Mouse (Mus musculus) A20 (cell line): ENCODE measurements at regions not wholly inside any gene's neighbourhood (a gene's known extent, or its start where the extent isn't known, plus 50 kb on each side); places are given as distances from the start of the nearest gene placed in this dataset.

ENCODE experiments used
- DNase-seq: peaks from one replicate; pipeline ENCODE4 v3.0.0-alpha.2; 2011; ENCODE audit warnings: low read depth, low spot score

GRCm38 (mm10) chr5:100246709-100247108 lies 87.1 kb upstream of the Tmem150c start:
- no peak for DNase-seq

GRCm38 (mm10) chr5:100244811-100245210 lies 85.2 kb upstream of the Tmem150c start:
- no peak for DNase-seq

- DNase-seq: peak; percentile 53
These were observed 81.3 kb upstream of the Tmem150c start for GRCm38 (mm10) chr5:100240876-100241275.

- no peak for DNase-seq
These were observed 80.0 kb upstream of the Tmem150c start for GRCm38 (mm10) chr5:100239632-100240031.

- DNase-seq: no peak
These were observed 78.9 kb upstream of the Tmem150c start for GRCm38 (mm10) chr5:100238287-100239036.

GRCm38 (mm10) chr5:100237674-100238278 lies 78.2 kb upstream of the Tmem150c start:
- DNase-seq: no peak

- no peak for DNase-seq
These were observed 76.7 kb upstream of the Tmem150c start for GRCm38 (mm10) chr5:100236277-100236676.

- DNase-seq: no peak
These were observed 72.5 kb upstream of the Tmem150c start for GRCm38 (mm10) chr5:100232076-100232475.

- DNase-seq: no peak
These were observed 72.0 kb upstream of the Tmem150c start for GRCm38 (mm10) chr5:100231574-100231973.

- no peak for DNase-seq
These were observed 70.4 kb upstream of the Tmem150c start for GRCm38 (mm10) chr5:100230038-100230437.

GRCm38 (mm10) chr5:100227888-100228287 lies 68.3 kb upstream of the Tmem150c start:
- DNase-seq: no peak

- DNase-seq: no peak
These were observed 67.1 kb upstream of the Tmem150c start for GRCm38 (mm10) chr5:100226571-100227235.

- no peak for DNase-seq
These were observed 65.9 kb upstream of the Tmem150c start for GRCm38 (mm10) chr5:100225491-100225890.

GRCm38 (mm10) chr5:100224773-100225363 lies 65.3 kb upstream of the Tmem150c start:
- no peak for DNase-seq

GRCm38 (mm10) chr5:100221005-100221583 lies 61.5 kb upstream of the Tmem150c start:
- DNase-seq: no peak

GRCm38 (mm10) chr5:100220320-100220719 lies 60.7 kb upstream of the Tmem150c start:
- no peak for DNase-seq

- DNase-seq: no peak
These were observed 58.7 kb upstream of the Tmem150c start for GRCm38 (mm10) chr5:100218256-100218851.

- DNase-seq: no peak
These were observed 57.8 kb upstream of the Tmem150c start for GRCm38 (mm10) chr5:100217178-100218035.

GRCm38 (mm10) chr5:100213901-100214300 lies 54.3 kb upstream of the Tmem150c start:
- DNase-seq: no peak

- no peak for DNase-seq
These were observed 51.1 kb upstream of the Tmem150c start for GRCm38 (mm10) chr5:100210708-100211107.
